Mouse (Mus musculus): ENCODE results near the gene Tbxa2r.

Tbxa2r gene

GRCm38 (mm10) chr10:81365672-81366476 is 37.3 kb downstream of the Tbxa2r start, which contains the start of gene 4930404N11Rik:
Gene 4930404N11Rik, minus strand, starts transcription at chr10:81365816.
- peak; percentile 47 to 49 for DNase-seq (ENCODE audit: low spot score in 2 of 2)

- DNase-seq (ENCODE audit: low spot score in 2 of 2): peak in 1 of 2 experiments; percentile 34
Measured at GRCm38 (mm10) chr10:81366477-81367206, 38.1 kb downstream of the Tbxa2r start.

- no peak for DNase-seq (ENCODE audit: low spot score in 2 of 2)
Measured at GRCm38 (mm10) chr10:81367207-81367495, 38.6 kb downstream of the Tbxa2r start.

- DNase-seq (ENCODE audit: low spot score in 2 of 2): no peak
Measured at GRCm38 (mm10) chr10:81375322-81375721, 46.8 kb downstream of the Tbxa2r start.

- DNase-seq (ENCODE audit: low spot score in 2 of 2): peak; percentile 70 to 72
Measured at GRCm38 (mm10) chr10:81376561-81377361, 48.2 kb downstream of the Tbxa2r start.

GRCm38 (mm10) chr10:81377362-81377664 is 48.8 kb downstream of the Tbxa2r start:
- peak in 1 of 2 experiments; percentile 26 for DNase-seq (ENCODE audit: low spot score in 2 of 2)

GRCm38 (mm10) chr10:81377793-81378552 is 49.4 kb downstream of the Tbxa2r start, which contains the start of gene Fzr1:
Gene Fzr1, minus strand, starts transcription at chr10:81378516.
- peak in 1 of 2 experiments; percentile 56 for DNase-seq (ENCODE audit: low spot score in 2 of 2)

GRCm38 (mm10) chr10:81378553-81379182 is 50.1 kb downstream of the Tbxa2r start:
- DNase-seq (ENCODE audit: low spot score in 2 of 2): peak; percentile 100

GRCm38 (mm10) chr10:81379183-81379553 is 50.6 kb downstream of the Tbxa2r start:
- peak in 1 of 2 experiments; percentile 57 for DNase-seq (ENCODE audit: low spot score in 2 of 2)

GRCm38 (mm10) chr10:81379809-81380378 is 51.4 kb downstream of the Tbxa2r start:
- peak in 1 of 2 experiments; percentile 54 for DNase-seq (ENCODE audit: low spot score in 2 of 2)

- DNase-seq (ENCODE audit: low spot score in 2 of 2): peak; percentile 89 to 94
Measured at GRCm38 (mm10) chr10:81382039-81382438, 53.5 kb downstream of the Tbxa2r start.

- peak; percentile 100 for DNase-seq (ENCODE audit: low spot score in 2 of 2)
Measured at GRCm38 (mm10) chr10:81383802-81384604, 55.5 kb downstream of the Tbxa2r start, which contains the start of the genes Dohh and Gm48551. Gene Dohh, plus strand, starts transcription at chr10:81384428. Gene Gm48551, plus strand, starts transcription at chr10:81384466.

- DNase-seq (ENCODE audit: low spot score in 2 of 2): no peak
Measured at GRCm38 (mm10) chr10:81384605-81384982, 56.1 kb downstream of the Tbxa2r start.

Measured in spleen, postnatal 10 days (tissue).